Comparison of ENCODE assay signal across 19 mouse cellular contexts in genomic region chr5:137830238-137830637, GRCm38 (mm10). TPM values are rescaled to one million over a fixed set of nuclear protein-coding genes. Genes with fewer than 3 reads are reported as not detected.
DNase-seq lines count a peak whose midpoint lies in the region; ATAC-seq lines count a peak whose summit lies in the region.
"Had no signal": no experiment of that assay in that cellular context is flagged by ENCODE, and none has a peak within 500 bp of the region (broad histone marks: within the 10 kb centered on the region; RNA-seq: fewer than 3 reads in every experiment).

No protein-coding gene starts in this region.

- H3K9ac ChIP-seq in lung, embryonic 16.5 days (ENCODE audit: low read length), result no peak overlapping the region
- H3K9ac ChIP-seq in liver, embryonic 12.5 days, result no peak overlapping the region
- H3K9ac ChIP-seq: embryonic facial prominence, embryonic 12.5 days; forebrain, embryonic 12.5 days; midbrain, embryonic 15.5 days; neural tube, embryonic 12.5 days had no signal

- no peaks in the 10 kb centered on the region; the same call in 1 of the 2 replicates for H3K4me1 ChIP-seq in lung, embryonic 16.5 days (replicated peaks; ENCODE audit: control insufficient read depth, insufficient read depth, low read length)
- H3K4me1 ChIP-seq in liver, embryonic 12.5 days, result no peaks in the 10 kb centered on the region
- H3K4me1 ChIP-seq: embryonic facial prominence, embryonic 12.5 days; forebrain, embryonic 12.5 days; midbrain, embryonic 15.5 days; neural tube, embryonic 12.5 days had no signal

- intact Hi-C loops in heart, postnatal 10 days (cut with DNase I), result loop anchor here (5.0 kb wide), 1 partner anchor 38 kb away; no protein-coding TSS in a partner anchor

- 60% methylated on average over 7 of the region's 7 CpGs for WGBS in lung, embryonic 16.5 days
- 52% methylated on average over 7 of the region's 7 CpGs for WGBS in liver, embryonic 12.5 days (ENCODE audit: insufficient replicate concordance)

- H3K27ac ChIP-seq in lung, embryonic 16.5 days (ENCODE audit: low read length), result peak overlapping the region; percentile 25; the same call in 1 of the 2 replicates
- H3K27ac ChIP-seq in liver, embryonic 12.5 days, result peak overlapping the region; percentile 15; the same call in 1 of the 2 replicates
- H3K27ac ChIP-seq: embryonic facial prominence, embryonic 12.5 days; forebrain, embryonic 12.5 days; heart, adult 2 months; midbrain, embryonic 15.5 days; neural tube, embryonic 12.5 days had no signal

- H3K9me3 ChIP-seq in lung, embryonic 16.5 days (ENCODE audit: control insufficient read depth, low read length), result no peaks in the 10 kb centered on the region
- H3K9me3 ChIP-seq in liver, embryonic 12.5 days (replicated peaks), result no peaks in the 10 kb centered on the region
- H3K9me3 ChIP-seq: embryonic facial prominence, embryonic 12.5 days; forebrain, embryonic 12.5 days; midbrain, embryonic 15.5 days; neural tube, embryonic 12.5 days had no signal

- no peak for ATAC-seq in lung, embryonic 16.5 days (ENCODE audit: low read depth)
- ATAC-seq in liver, embryonic 12.5 days, result no peak
- no peak for ATAC-seq in erythroid progenitor cell, adult 5-6 weeks (replicated peaks; ENCODE audit: low FRiP score, poor library complexity, severe bottlenecking)
- ATAC-seq: activated CD4-positive, CD25-positive, alpha-beta regulatory T cell, adult 4 months; hindbrain, embryonic 16.5 days; midbrain, embryonic 15.5 days had no signal

- DNase-seq in heart, postnatal 10 days, result peak; percentile 16 to 20
- no peak for DNase-seq in heart, adult 8-10 months (ENCODE audit: low spot score)
- DNase-seq in lung, postnatal 4 days, result no peak
- peak; percentile 1 for DNase-seq in testis, postnatal 14 days (ENCODE audit: low spot score)
- DNase-seq: cerebellum, adult 9-11 months; kidney, postnatal 4 days; lung, postnatal 10 days; thymus, adult 2 months had no signal

- H3K4me2 ChIP-seq in lung, embryonic 16.5 days (ENCODE audit: low read depth, low read length), result no peak overlapping the region
- no peak overlapping the region for H3K4me2 ChIP-seq in liver, embryonic 12.5 days
- H3K4me2 ChIP-seq: embryonic facial prominence, embryonic 12.5 days; forebrain, embryonic 12.5 days; midbrain, embryonic 15.5 days; neural tube, embryonic 12.5 days had no signal

- H3K36me3 ChIP-seq in lung, embryonic 16.5 days (ENCODE audit: control insufficient read depth, insufficient read depth, low read length), result no peaks in the 10 kb centered on the region
- no peaks in the 10 kb centered on the region for H3K36me3 ChIP-seq in liver, embryonic 12.5 days
- H3K36me3 ChIP-seq: embryonic facial prominence, embryonic 12.5 days; forebrain, embryonic 12.5 days; midbrain, embryonic 15.5 days; neural tube, embryonic 12.5 days had no signal

- no peak overlapping the region for H3K4me3 ChIP-seq in lung, embryonic 16.5 days (ENCODE audit: low read length)
- H3K4me3 ChIP-seq in liver, embryonic 12.5 days, result no peak overlapping the region
- H3K4me3 ChIP-seq: embryonic facial prominence, embryonic 12.5 days; forebrain, embryonic 12.5 days; heart, adult 2 months; midbrain, embryonic 15.5 days; neural tube, embryonic 12.5 days had no signal

- H3K27me3 ChIP-seq in lung, embryonic 16.5 days (ENCODE audit: control insufficient read depth, insufficient read depth, low read depth, low read length), result no peaks in the 10 kb centered on the region
- no peaks in the 10 kb centered on the region for H3K27me3 ChIP-seq in liver, embryonic 12.5 days (replicated peaks)
- H3K27me3 ChIP-seq: embryonic facial prominence, embryonic 12.5 days; forebrain, embryonic 12.5 days; midbrain, embryonic 15.5 days; neural tube, embryonic 12.5 days had no signal

RNA-seq across cellular contexts. Expression of gene Pilra, which starts 5.8 kb away (rescaled TPM):
- 1 to 10 TPM; 1.1 to 1.8 TPM for total RNA-seq in heart, postnatal 10 days (2021)
- total RNA-seq in heart, adult 8-10 months (2022), result 1 to 10 TPM in 3 of 4 experiments, under 1 TPM in 1; 0.87 to 4.1 (median 2.1) TPM
- 4.4 and 5.2 TPM in 2 replicates for polyA plus RNA-seq in lung, embryonic 16.5 days (2015; fragmentation: Nextera tagmentation; extraction: Ambion mirVana)
- polyA plus RNA-seq in liver, embryonic 12.5 days (2016; fragmentation: Nextera tagmentation; extraction: Ambion mirVana), result 1.0 and 1.4 TPM in 2 replicates
- total RNA-seq in erythroid progenitor cell, adult 5-6 weeks (2015; ENCODE audit: low replicate concordance), result 9.2 and 35.7 TPM in 2 replicates
- 10.5 and 14.4 TPM in 2 replicates for total RNA-seq in erythroid progenitor cell, adult 5-6 weeks (2017; ENCODE audit: low replicate concordance)
- polyA plus RNA-seq: activated CD4-positive, CD25-positive, alpha-beta regulatory T cell, adult 4 months; midbrain, embryonic 15.5 days had no signal

RNA-seq across cellular contexts. Expression of gene Pilrb1, which starts 27.7 kb away (rescaled TPM):
- total RNA-seq in heart, postnatal 10 days (2021), result under 1 TPM; 0.74 to 0.84 TPM
- total RNA-seq in heart, adult 8-10 months (2022), result 1 to 10 TPM in 2 of 4 experiments, under 1 TPM in 2; 0.44 to 2.8 (median 1.1) TPM
- polyA plus RNA-seq in lung, embryonic 16.5 days (2015; fragmentation: Nextera tagmentation; extraction: Ambion mirVana), result 1.1 and 1.8 TPM in 2 replicates
- 1.3 and 1.7 TPM in 2 replicates for polyA plus RNA-seq in liver, embryonic 12.5 days (2016; fragmentation: Nextera tagmentation; extraction: Ambion mirVana)
- total RNA-seq in erythroid progenitor cell, adult 5-6 weeks (2015; ENCODE audit: low replicate concordance), result 21.4 and 55.1 TPM in 2 replicates
- total RNA-seq in erythroid progenitor cell, adult 5-6 weeks (2017; ENCODE audit: low replicate concordance), result 4.1 and 15.1 TPM in 2 replicates
- total RNA-seq: left cerebral cortex, postnatal 14 days had no signal
- polyA plus RNA-seq: forebrain, embryonic 12.5 days; hindbrain, embryonic 16.5 days; midbrain, embryonic 15.5 days; neural tube, embryonic 12.5 days had no signal

RNA-seq across cellular contexts. Expression of gene Pilrb2, which starts 41.4 kb away (rescaled TPM):
- total RNA-seq in heart, postnatal 10 days (2021), result under 1 TPM; 0.17 to 0.26 TPM
- 1 to 10 TPM in 1 of 4 experiments, under 1 TPM in 2, not detected in 1; 0.65 to 5.4 (median 0.75) TPM for total RNA-seq in heart, adult 8-10 months (2022)
- 1.1 and 1.5 TPM in 2 replicates for polyA plus RNA-seq in lung, embryonic 16.5 days (2015; fragmentation: Nextera tagmentation; extraction: Ambion mirVana)
- polyA plus RNA-seq in liver, embryonic 12.5 days (2016; fragmentation: Nextera tagmentation; extraction: Ambion mirVana), result 0.69 and 0.92 TPM in 2 replicates
- 53.2 and 56.9 TPM in 2 replicates for total RNA-seq in erythroid progenitor cell, adult 5-6 weeks (2015; ENCODE audit: low replicate concordance)
- total RNA-seq in erythroid progenitor cell, adult 5-6 weeks (2017; ENCODE audit: low replicate concordance), result 4.0 and 17.1 TPM in 2 replicates
- total RNA-seq: left cerebral cortex, postnatal 14 days had no signal
- polyA plus RNA-seq: activated CD4-positive, CD25-positive, alpha-beta regulatory T cell, adult 4 months; forebrain, embryonic 12.5 days; hindbrain, embryonic 16.5 days; midbrain, embryonic 15.5 days; neural tube, embryonic 12.5 days had no signal

RNA-seq across cellular contexts. Expression of gene Zcwpw1, which starts 42.6 kb away (rescaled TPM):
- 1 to 10 TPM; 2.8 to 3.1 TPM for total RNA-seq in heart, postnatal 10 days (2021)
- under 1 TPM; 0.31 to 0.57 (median 0.54) TPM for total RNA-seq in heart, adult 8-10 months (2022)
- polyA plus RNA-seq in lung, embryonic 16.5 days (2015; fragmentation: Nextera tagmentation; extraction: Ambion mirVana), result 24.3 and 26.8 TPM in 2 replicates
- 6.9 and 7.5 TPM in 2 replicates for polyA plus RNA-seq in liver, embryonic 12.5 days (2016; fragmentation: Nextera tagmentation; extraction: Ambion mirVana)
- total RNA-seq in erythroid progenitor cell, adult 5-6 weeks (2015; ENCODE audit: low replicate concordance), result 9.7 and 15.5 TPM in 2 replicates
- total RNA-seq in erythroid progenitor cell, adult 5-6 weeks (2017; ENCODE audit: low replicate concordance), result 18.1 and 35.3 TPM in 2 replicates

RNA-seq across cellular contexts. Expression of gene Mepce, which starts 42.8 kb away (rescaled TPM):
- total RNA-seq in heart, postnatal 10 days (2021), result 10 to 100 TPM; 26.2 to 41.3 TPM
- total RNA-seq in heart, adult 8-10 months (2022), result 10 to 100 TPM; 28.9 to 34.2 (median 31.4) TPM
- polyA plus RNA-seq in lung, embryonic 16.5 days (2015; fragmentation: Nextera tagmentation; extraction: Ambion mirVana), result 10.0 and 10.5 TPM in 2 replicates
- polyA plus RNA-seq in liver, embryonic 12.5 days (2016; fragmentation: Nextera tagmentation; extraction: Ambion mirVana), result 9.0 and 9.2 TPM in 2 replicates
- 45.4 and 50.7 TPM in 2 replicates for total RNA-seq in erythroid progenitor cell, adult 5-6 weeks (2015; ENCODE audit: low replicate concordance)
- 8.9 and 22.3 TPM in 2 replicates for total RNA-seq in erythroid progenitor cell, adult 5-6 weeks (2017; ENCODE audit: low replicate concordance)

Comparison
In these comparisons a context has a peak if more than half of its experiments do, and no peak if none do; other contexts are left out.
1. DNase-seq: peak in heart, postnatal 10 days (2 of 2) and testis, postnatal 14 days (single experiment); none in heart, adult 8-10 months (single experiment) and lung, postnatal 4 days (0 of 2).